10 mouse cellular contexts compared by ENCODE assay signal in the genomic region with DNA sequence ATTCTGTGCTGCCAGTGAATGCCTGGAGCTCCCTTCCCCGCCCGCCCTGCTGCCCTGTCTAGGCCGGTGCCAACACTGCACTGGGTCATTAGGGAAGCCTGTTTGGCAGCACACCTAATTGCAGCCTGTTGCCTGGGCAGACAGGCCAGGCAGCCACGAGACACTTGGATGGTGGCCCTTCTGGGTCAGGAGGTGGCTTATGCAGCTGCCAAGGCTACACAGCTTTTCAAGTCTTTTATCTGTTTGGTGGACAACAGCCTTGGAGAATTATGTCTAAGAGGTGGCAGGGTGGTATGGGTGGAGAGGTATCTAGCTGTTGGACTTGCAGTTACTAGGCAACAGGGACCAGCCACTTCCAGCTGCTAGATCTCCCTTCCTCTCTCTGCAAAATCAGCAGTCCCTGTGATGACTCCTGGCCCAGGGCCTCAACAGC. TPM values are rescaled to one million over a fixed set of nuclear protein-coding genes. Genes with fewer than 3 reads are reported as not detected.
A peak's percentile ranks its signal among the peaks of the same experiment; 100 is the strongest.
DNase-seq lines count a peak whose midpoint lies in the region; ATAC-seq and TF ChIP-seq lines count a peak whose summit lies in the region.
"Had no signal": no experiment of that assay in that cellular context is flagged by ENCODE, and none has a peak within 500 bp of the region (broad histone marks: within the 10 kb centered on the region; RNA-seq: fewer than 3 reads in every experiment).

No protein-coding gene starts in this region.

- H3K27me3 ChIP-seq in liver, embryonic 12.5 days (replicated peaks), result no peaks in the 10 kb centered on the region
- no peaks in the 10 kb centered on the region for H3K27me3 ChIP-seq in midbrain, postnatal 0 days (ENCODE audit: insufficient read depth, low read length)

- H3K36me3 ChIP-seq in liver, embryonic 12.5 days, result no peaks in the 10 kb centered on the region
- no peaks in the 10 kb centered on the region for H3K36me3 ChIP-seq in midbrain, postnatal 0 days (ENCODE audit: insufficient read depth, low read length)

- peak overlapping the region; percentile 94; the same call in 1 of the 2 replicates for H3K27ac ChIP-seq in liver, embryonic 12.5 days
- H3K27ac ChIP-seq in midbrain, postnatal 0 days (ENCODE audit: low read depth, low read length), result peak overlapping the region; percentile 51

- no peak for TF ChIP-seq CTCF in midbrain, postnatal 0 days (IDR thresholded peaks at IDR 0.05)

- DNase-seq in liver, result no peak
- DNase-seq in cerebellum, adult 8-10 months, result peak; percentile 46
- peak; percentile 39 to 65 for DNase-seq in gastrocnemius, postnatal 4 days (ENCODE audit: low spot score in 2 of 2)
- DNase-seq in layer of hippocampus, postnatal 10 days (ENCODE audit: low spot score in 2 of 2), result peak; percentile 75 to 81
- peak; percentile 94 for DNase-seq in midbrain, postnatal 0 days (ENCODE audit: low spot score)
- no peak for DNase-seq in spleen, postnatal 10 days (ENCODE audit: low spot score in 2 of 2)
- DNase-seq in B cell, adult 2 months, result no peak

- no peak for ATAC-seq in liver, embryonic 12.5 days
- peak; percentile 92 for ATAC-seq in midbrain, postnatal 0 days (ENCODE audit: low FRiP score)

- no peaks in the 10 kb centered on the region for H3K9me3 ChIP-seq in liver, embryonic 12.5 days (replicated peaks)
- no peaks in the 10 kb centered on the region for H3K9me3 ChIP-seq in midbrain, postnatal 0 days (ENCODE audit: low read length)

- H3K9ac ChIP-seq in liver, embryonic 12.5 days, result no peak overlapping the region
- no peak overlapping the region for H3K9ac ChIP-seq in midbrain, postnatal 0 days (replicated peaks; ENCODE audit: low read length, poor library complexity, severe bottlenecking)

- no peak overlapping the region for H3K4me3 ChIP-seq in liver, embryonic 12.5 days
- no peak overlapping the region for H3K4me3 ChIP-seq in midbrain, postnatal 0 days (ENCODE audit: low read depth, low read length)

- H3K4me1 ChIP-seq in liver, embryonic 12.5 days, result peaks cover 68% of the 10 kb centered on the region
- H3K4me1 ChIP-seq in midbrain, postnatal 0 days (ENCODE audit: insufficient read depth, low read length), result peaks cover 5% of the 10 kb centered on the region; the same call in 1 of the 2 replicates

- no peak overlapping the region for H3K4me2 ChIP-seq in liver, embryonic 12.5 days
- no peak overlapping the region for H3K4me2 ChIP-seq in midbrain, postnatal 0 days (ENCODE audit: low read depth, low read length, poor library complexity, severe bottlenecking)

- WGBS in liver, embryonic 12.5 days (ENCODE audit: insufficient replicate concordance), result 86% methylated on average over 4 of the region's 4 CpGs
- WGBS in midbrain, postnatal 0 days, result 61% methylated on average over 4 of the region's 4 CpGs

RNA-seq across cellular contexts. Expression of gene Klf11, which starts 8.7 kb away (rescaled TPM):
- polyA plus RNA-seq in liver, embryonic 12.5 days (2016; fragmentation: Nextera tagmentation; extraction: Ambion mirVana), result 9.2 and 10.6 TPM in 2 replicates
- 10 to 100 TPM; 18.9 to 19.4 TPM for total RNA-seq in gastrocnemius, postnatal 4 days (2021)
- 1 to 10 TPM; 7.4 to 8.3 TPM for total RNA-seq in layer of hippocampus, postnatal 10 days (2021)
- 27.1 and 33.6 TPM in 2 replicates for total RNA-seq in midbrain, postnatal 0 days (2014; rRNA removed)
- 21.8 and 24.4 TPM in 2 replicates for polyA plus RNA-seq in midbrain, postnatal 0 days (2015; fragmentation: Nextera tagmentation; extraction: Ambion mirVana)

RNA-seq across cellular contexts. Expression of gene Cys1, which starts 39.2 kb away (rescaled TPM):
- polyA plus RNA-seq in liver, embryonic 12.5 days (2016; fragmentation: Nextera tagmentation; extraction: Ambion mirVana), result 0.56 and 1.0 TPM in 2 replicates
- 10 to 100 TPM in 1 of 2 experiments, 1 to 10 TPM in 1; 8.0 to 13.9 TPM for total RNA-seq in gastrocnemius, postnatal 4 days (2021)
- 10 to 100 TPM; 10.3 to 12.5 TPM for total RNA-seq in layer of hippocampus, postnatal 10 days (2021)
- total RNA-seq in midbrain, postnatal 0 days (2014; rRNA removed), result 3.7 and 4.8 TPM in 2 replicates
- 1.9 and 2.1 TPM in 2 replicates for polyA plus RNA-seq in midbrain, postnatal 0 days (2015; fragmentation: Nextera tagmentation; extraction: Ambion mirVana)
- total RNA-seq: hematopoietic stem cell, adult 5-6 weeks; neutrophil, adult 5-6 weeks had no signal

Comparison
In these comparisons a context has a peak if more than half of its experiments do, and no peak if none do; other contexts are left out.
1. DNase-seq: peak in cerebellum, adult 8-10 months (single experiment), gastrocnemius, postnatal 4 days (2 of 2), layer of hippocampus, postnatal 10 days (2 of 2) and midbrain, postnatal 0 days (single experiment); none in liver (single experiment), spleen, postnatal 10 days (0 of 2) and B cell, adult 2 months (0 of 2).